ENCODE assay signal across 22 mouse cellular contexts in the genomic region with DNA sequence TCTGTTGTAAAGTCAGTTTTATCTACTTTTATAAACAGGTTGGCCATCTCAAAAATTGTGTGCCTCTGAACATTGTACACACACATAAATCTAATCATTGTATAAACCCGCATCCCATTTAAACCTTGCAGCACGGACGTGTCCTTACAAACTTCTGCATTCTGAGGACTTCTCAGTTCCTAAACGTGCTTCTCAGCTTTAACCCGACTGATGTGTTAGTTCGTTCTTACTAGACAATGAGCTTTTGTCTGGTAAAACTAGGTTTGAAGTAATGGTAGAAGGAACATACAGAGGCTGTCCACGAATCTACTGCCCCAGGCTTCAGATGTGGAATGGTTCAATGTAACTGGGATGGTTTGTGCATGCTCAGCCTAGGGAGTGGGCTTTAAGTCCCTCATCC.
"Had no signal": no experiment of that assay in that cellular context is flagged by ENCODE, and none has a peak within 500 bp of the region (broad histone marks: within the 10 kb centered on the region; RNA-seq: fewer than 3 reads in every experiment).

No protein-coding gene starts in this region.

- H3K4me1 ChIP-seq: megakaryocyte, embryonic 14.5 days had no signal

- ATAC-seq: intestine, embryonic 15.5 days; midbrain, embryonic 13.5 days; midbrain, embryonic 16.5 days had no signal

- H3K9me3 ChIP-seq: intestine, embryonic 15.5 days; lung, embryonic 15.5 days; megakaryocyte, embryonic 14.5 days; midbrain, embryonic 10.5 days; midbrain, embryonic 13.5 days; neural tube, embryonic 13.5 days had no signal

- H3K27me3 ChIP-seq: intestine, embryonic 15.5 days; lung, embryonic 15.5 days; midbrain, embryonic 13.5 days; neural tube, embryonic 13.5 days had no signal

- H3K27ac ChIP-seq: intestine, embryonic 15.5 days; kidney, postnatal 0 days; layer of hippocampus, adult 2 months; left cerebral cortex, adult 2 months; liver, embryonic 14.5 days; lung, embryonic 15.5 days; midbrain, embryonic 10.5 days; midbrain, embryonic 13.5 days; neural tube, embryonic 13.5 days had no signal

- H3K4me2 ChIP-seq: intestine, embryonic 15.5 days; lung, embryonic 15.5 days; midbrain, embryonic 13.5 days; neural tube, embryonic 13.5 days had no signal

- H3K9ac ChIP-seq: intestine, embryonic 15.5 days; liver, embryonic 14.5 days; lung, embryonic 15.5 days; midbrain, embryonic 13.5 days; neural tube, embryonic 13.5 days had no signal

- DNase-seq: kidney, adult 11 months; kidney, adult 9 months; kidney, postnatal 25 days; layer of hippocampus, adult 9-11 months; layer of hippocampus, postnatal 36 days; lung, adult 18-20 months; lung, postnatal 10 days; retina, postnatal 1 day; right cerebral cortex, postnatal 4 days; thymus, postnatal 36 days had no signal

- H3K36me3 ChIP-seq: intestine, embryonic 15.5 days; lung, embryonic 15.5 days; midbrain, embryonic 10.5 days; midbrain, embryonic 13.5 days; neural tube, embryonic 13.5 days had no signal

- H3K4me3 ChIP-seq: intestine, embryonic 15.5 days; layer of hippocampus, adult 2 months; left cerebral cortex, adult 2 months; lung, embryonic 15.5 days; megakaryocyte, embryonic 14.5 days; midbrain, embryonic 10.5 days; midbrain, embryonic 13.5 days; myocyte; neural tube, embryonic 13.5 days had no signal
